Mouse (Mus musculus) liver, embryonic 11.5 days (tissue): ENCODE measurements around the gene Cacnb1. TPM values are rescaled to one million over a fixed set of nuclear protein-coding genes. Genes with fewer than 3 reads are reported as not detected.

Experiments
- ATAC-seq: fragments of 200-750 bp; cut with Nextera tagmentation; replicated peaks from 2 replicates; pipeline ENCODE4 v1.8.0; 2017; ENCODE audit warnings: moderate number of reproducible peaks, mild to moderate bottlenecking, moderate TSS enrichment, moderate library complexity; ENCODE audit not compliant: low FRiP score
- DNase-seq: peaks from one replicate; pipeline ENCODE4 v3.0.0-alpha.2; 2017; ENCODE audit warnings: low spot score
- H3K27ac ChIP-seq: fragments of 300-500 bp; sonication (generic); 2 replicates; pipeline ENCODE4 v1.5.1; 2014; ENCODE audit warnings: mild to moderate bottlenecking, low read depth, low read length, control low read depth
- H3K27me3 ChIP-seq: fragments of 300-500 bp; sonication (generic); replicated peaks from 2 replicates; pipeline ENCODE4 v1.6.1; 2014; ENCODE audit warnings: low read length, mixed read lengths; ENCODE audit not compliant: control insufficient read depth, insufficient read depth
- H3K36me3 ChIP-seq: fragments of 300-500 bp; sonication (generic); 2 replicates; pipeline ENCODE4 v1.6.1; 2014; ENCODE audit warnings: mild to moderate bottlenecking, low read length, moderate library complexity, mixed read lengths; ENCODE audit not compliant: control insufficient read depth, insufficient read depth
- H3K4me1 ChIP-seq: fragments of 300-500 bp; sonication (generic); replicated peaks from 2 replicates; pipeline ENCODE4 v1.6.1; 2014; ENCODE audit warnings: low read length, mixed read lengths; ENCODE audit not compliant: control insufficient read depth, insufficient read depth
- H3K4me2 ChIP-seq: fragments of 300-500 bp; sonication (generic); 2 replicates; pipeline ENCODE4 v1.6.1; 2014; ENCODE audit warnings: mild to moderate bottlenecking, control low read depth, moderate library complexity
- H3K4me3 ChIP-seq: fragments of 300-500 bp; sonication (generic); 2 replicates; pipeline ENCODE4 v1.5.1; 2014; ENCODE audit warnings: low read depth, low read length, control low read depth
- H3K9ac ChIP-seq: fragments of 300-500 bp; sonication (generic); 2 replicates; pipeline ENCODE4 v1.6.1; 2014; ENCODE audit warnings: low read depth, low read length, control low read depth
- H3K9me3 ChIP-seq: fragments of 300-500 bp; sonication (generic); 2 replicates; pipeline ENCODE4 v1.6.1; 2016; ENCODE audit warnings: low read length, inconsistent platforms, mixed read lengths; ENCODE audit not compliant: control insufficient read depth
- WGBS: fragments of 180-500 bp; shearing (Covaris S2); extraction: QIAGEN DNeasy Blood & Tissue Kit; methylation state at CpG from one replicate; pipeline ENCODE4 v1.1.7; 2014; 5-methylcytosine and 5-hydroxymethylcytosine counted together
- microRNA-seq: library from miRNA; unstranded; fragments of <30 nt; microRNA quantifications from one replicate; pipeline ENCODE4, GENCODE M21; 2017; ENCODE audit warnings: borderline number of aligned reads
- polyA plus RNA-seq: library from polyadenylated mRNA; unstranded; fragments of >200 nt; fragmentation: Nextera tagmentation; extraction: Ambion mirVana; gene quantifications from 2 replicates; pipeline ENCODE4 v1.2.1, GENCODE M21; 2014

Gene Cacnb1
- polyA plus RNA-seq, 1 experiment from 2014 or later: 2.2 TPM

DNA sequence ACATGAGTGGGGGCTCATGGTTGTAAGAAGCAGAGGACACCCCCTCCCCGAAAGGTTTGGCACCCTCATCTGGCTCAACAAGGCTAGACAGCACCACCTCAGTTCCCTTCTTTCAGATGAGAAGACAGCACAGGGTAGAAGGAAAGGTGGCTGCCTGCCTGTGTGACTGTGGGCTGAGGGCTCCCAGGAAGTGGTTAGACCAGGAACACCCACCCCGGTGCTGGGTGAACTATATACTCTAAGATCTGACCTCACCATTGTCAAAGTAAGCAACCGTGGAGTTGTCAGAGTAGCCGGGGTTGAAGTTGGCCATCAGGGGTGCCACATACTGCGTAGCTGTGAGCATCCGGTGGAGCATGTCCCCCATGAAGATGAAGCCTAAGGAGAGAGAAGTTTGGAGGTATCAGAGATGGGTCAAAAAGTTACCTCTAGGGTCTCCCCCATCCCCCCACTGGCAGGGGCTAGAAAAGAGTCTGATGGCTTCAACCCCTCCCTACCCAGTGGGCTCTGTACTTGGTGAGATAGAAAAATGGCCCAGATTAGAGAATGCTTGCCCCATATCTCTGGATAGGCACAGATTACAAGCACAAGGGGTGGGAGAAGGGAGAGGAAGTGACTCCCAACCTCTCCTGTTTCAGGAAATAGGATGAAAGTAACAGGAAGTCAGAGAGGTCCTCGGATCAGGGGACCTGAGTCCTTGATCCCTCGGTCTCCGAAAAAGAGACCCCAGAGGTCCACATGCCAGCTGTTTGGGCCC lies 67.5 kb downstream of the Cacnb1 start:
- no peak for ATAC-seq

DNA sequence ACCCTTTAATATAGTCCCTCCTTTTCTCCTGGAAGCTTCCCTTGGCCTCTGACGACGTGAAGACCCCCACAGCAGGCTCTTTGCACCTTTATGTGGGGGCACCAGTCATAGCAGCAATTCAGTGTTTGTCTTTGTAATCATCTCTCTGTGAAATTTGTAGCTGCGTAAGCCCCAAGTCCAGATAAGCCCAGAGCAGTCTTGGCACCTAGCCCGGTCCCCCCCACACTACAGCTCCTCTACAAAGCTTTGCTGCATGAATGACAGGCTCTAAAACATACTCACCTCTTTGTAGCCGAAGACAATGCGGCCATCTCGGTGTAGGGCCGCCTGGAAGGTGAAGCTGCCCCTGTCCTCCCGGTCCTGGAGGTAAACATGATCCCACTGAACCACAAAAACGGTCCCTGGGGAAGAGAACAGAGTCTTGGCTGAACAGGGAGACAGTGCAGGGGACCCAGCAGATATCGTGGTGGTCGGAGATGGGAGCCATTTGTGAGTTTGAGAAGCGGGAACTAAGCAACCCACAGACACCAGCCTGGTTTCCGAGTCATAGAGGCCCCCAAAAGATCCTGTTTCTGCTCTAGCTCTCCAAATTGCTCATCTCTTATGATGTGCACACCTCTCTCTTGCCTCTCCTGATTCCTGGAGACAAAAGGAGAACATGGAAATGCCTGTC lies 68.2 kb downstream of the Cacnb1 start:
- H3K4me2 ChIP-seq: no peak overlapping the region
- peaks cover 8% of the 10 kb centered on the region for H3K4me1 ChIP-seq
- H3K27me3 ChIP-seq: no peaks in the 10 kb centered on the region; the same call in 1 of the 2 replicates
- H3K27ac ChIP-seq: no peak overlapping the region
- ATAC-seq (no peak), DNase-seq (no peak)
- H3K4me3 ChIP-seq: no peak overlapping the region
- H3K9ac ChIP-seq: no peak overlapping the region; the same call in 1 of the 2 replicates
- H3K36me3 ChIP-seq: no peaks in the 10 kb centered on the region
- WGBS: 63% methylated on average over 14 of the region's 14 CpGs
- H3K9me3 ChIP-seq: no peaks in the 10 kb centered on the region

More for the DNA sequence above, 67.5 kb downstream of the Cacnb1 start:
- H3K9me3 ChIP-seq: no peaks in the 10 kb centered on the region
- WGBS: 66% methylated on average over 9 of the region's 9 CpGs
- no peak overlapping the region for H3K27ac ChIP-seq
- no peak overlapping the region for H3K4me2 ChIP-seq
- H3K27me3 ChIP-seq: no peaks in the 10 kb centered on the region; the same call in 1 of the 2 replicates
- DNase-seq: no peak
- H3K4me3 ChIP-seq: no peak overlapping the region
- no peaks in the 10 kb centered on the region for H3K36me3 ChIP-seq
- H3K4me1 ChIP-seq: peaks cover 4% of the 10 kb centered on the region
- H3K9ac ChIP-seq: no peak overlapping the region

DNA sequence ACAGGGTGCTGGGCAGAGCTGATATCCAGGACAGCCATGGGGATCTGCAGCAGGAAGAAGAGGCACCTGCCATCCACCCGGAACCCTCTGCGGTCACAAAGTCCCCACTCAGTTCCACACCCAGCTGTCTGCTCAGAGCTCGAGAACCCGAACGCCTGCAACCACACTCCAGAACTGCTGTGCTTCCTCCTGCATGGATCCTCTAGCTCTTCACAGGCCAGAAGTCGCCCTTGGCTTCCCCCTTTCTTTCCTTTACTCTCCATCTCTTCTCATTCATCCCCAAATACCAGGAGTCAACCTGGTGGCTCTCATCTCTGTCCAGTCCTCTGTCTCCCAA lies 68.9 kb downstream of the Cacnb1 start:
- no peak overlapping the region for H3K9ac ChIP-seq
- no peak overlapping the region for H3K4me3 ChIP-seq
- H3K36me3 ChIP-seq: no peaks in the 10 kb centered on the region
- H3K9me3 ChIP-seq: no peaks in the 10 kb centered on the region
- no peak overlapping the region for H3K27ac ChIP-seq
- ATAC-seq (no peak), DNase-seq (no peak)
- H3K4me2 ChIP-seq: no peak overlapping the region
- 90% methylated on average over 6 of the region's 6 CpGs for WGBS
- H3K27me3 ChIP-seq: no peaks in the 10 kb centered on the region; the same call in 1 of the 2 replicates
- H3K4me1 ChIP-seq: peaks cover 12% of the 10 kb centered on the region

DNA sequence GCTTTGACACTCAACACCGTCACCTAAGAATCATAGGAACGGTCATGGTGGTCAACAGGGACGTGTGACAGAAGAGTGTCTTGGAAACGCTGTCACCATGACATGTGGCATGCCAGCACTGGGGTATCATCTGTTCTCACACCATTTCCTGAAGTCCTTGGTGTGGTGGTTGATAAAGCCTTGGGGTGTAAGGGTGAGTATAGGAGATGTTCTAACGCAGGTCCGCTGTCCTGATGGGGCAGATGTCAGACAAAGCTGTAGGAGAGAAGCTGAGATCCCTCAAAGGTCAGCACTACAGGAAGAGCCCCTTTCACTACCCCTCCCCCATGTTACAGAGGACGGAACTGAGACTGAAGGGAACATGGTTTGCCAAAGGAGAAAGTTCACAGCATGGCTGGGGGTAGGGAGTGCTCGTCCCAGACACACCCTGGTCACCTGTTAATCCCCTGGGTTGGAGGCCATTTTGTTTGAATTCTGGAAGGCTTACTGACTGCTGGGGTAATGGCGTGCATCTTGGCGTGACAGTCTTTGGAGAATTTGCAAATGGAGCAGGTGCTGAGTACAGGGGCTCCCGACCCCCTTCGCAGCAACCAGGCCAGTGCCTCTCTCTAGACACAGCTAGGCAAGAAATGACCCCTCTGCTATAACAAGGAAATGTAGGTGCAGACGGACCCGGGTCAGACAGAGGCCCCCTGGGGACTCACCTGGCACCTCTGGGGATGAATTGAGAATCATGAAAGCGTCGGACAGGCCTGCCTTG lies 69.5 kb downstream of the Cacnb1 start:
- ATAC-seq (no peak), DNase-seq (no peak)
- Histone ChIP-seq H3K36me3 (no peaks in the 10 kb centered on the region), H3K4me3 (no peak overlapping the region), H3K9ac (no peak overlapping the region), H3K9me3 (no peaks in the 10 kb centered on the region), H3K4me2 (no peak overlapping the region), H3K27ac (no peak overlapping the region), H3K27me3 (no peaks in the 10 kb centered on the region; the same call in 1 of the 2 replicates), H3K4me1 (peaks cover 12% of the 10 kb centered on the region)
- 77% methylated on average over 16 of the region's 16 CpGs for WGBS

DNA sequence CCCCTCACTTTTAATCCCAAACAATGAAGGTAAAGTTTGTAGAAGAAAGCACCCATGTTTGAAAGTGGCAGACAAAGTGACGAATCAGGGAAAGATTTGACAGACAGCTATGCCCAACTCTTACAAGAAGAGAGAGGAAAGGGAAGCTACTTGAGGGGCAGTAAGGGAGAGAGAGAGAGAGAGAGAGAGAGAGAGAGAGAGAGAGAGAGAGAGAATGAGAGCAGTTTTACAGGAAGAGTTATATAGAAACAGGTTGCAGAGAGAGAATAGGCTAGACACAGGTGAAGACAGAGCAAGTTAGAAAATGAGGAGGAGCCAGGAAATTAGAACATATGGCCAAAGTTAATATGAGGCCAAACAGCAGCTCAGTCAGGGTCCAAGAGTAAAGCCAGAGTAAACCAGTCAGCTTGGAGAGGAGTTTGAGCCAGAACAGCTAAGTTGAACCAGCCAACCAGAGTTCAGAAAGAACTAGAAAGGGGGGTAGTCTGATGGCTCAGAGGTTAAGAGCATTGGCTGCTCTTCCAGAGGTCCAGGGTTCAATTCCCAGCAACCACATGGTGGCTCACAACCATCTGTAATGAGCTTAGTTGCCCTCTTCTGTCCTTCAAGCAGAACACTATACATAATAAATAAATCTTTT lies 70.3 kb downstream of the Cacnb1 start:
- Histone ChIP-seq H3K36me3 (no peaks in the 10 kb centered on the region), H3K4me3 (no peak overlapping the region), H3K27ac (no peak overlapping the region), H3K4me1 (peaks cover 12% of the 10 kb centered on the region), H3K4me2 (no peak overlapping the region), H3K9me3 (no peaks in the 10 kb centered on the region), H3K27me3 (no peaks in the 10 kb centered on the region; the same call in 1 of the 2 replicates), H3K9ac (no peak overlapping the region)
- DNase-seq (no peak), ATAC-seq (no peak)
- 80% methylated on average over 1 of the region's 1 CpGs for WGBS

Small RNAs within 50 kb of the gene (microRNA-seq; reads per million reads assigned to microRNA genes)
- not detected for gene Gm27597

Other genes starting within 250 kb of the Cacnb1 start
- gene 1700001P01Rik, start 247.1 kb downstream of the Cacnb1 start, polyA plus RNA-seq: 0.64 TPM in 1 of 2 replicates, not detected in the other
- gene Rpl23, start 240.6 kb downstream of the Cacnb1 start, polyA plus RNA-seq: 756 and 842 TPM in 2 replicates
- 54.7 and 55.3 TPM in 2 replicates for gene Lasp1, start 224.0 kb downstream of the Cacnb1 start, polyA plus RNA-seq
- 3.7 and 5.4 TPM in 2 replicates for gene B230217C12Rik, start 182.3 kb downstream of the Cacnb1 start, polyA plus RNA-seq
- gene Fbxo47, start 138.9 kb downstream of the Cacnb1 start, polyA plus RNA-seq: 1.1 TPM in 2 replicates
- 0.47 and 0.77 TPM in 2 replicates for gene Plxdc1, start 36.6 kb downstream of the Cacnb1 start, polyA plus RNA-seq
- gene Arl5c, start 26.9 kb downstream of the Cacnb1 start, polyA plus RNA-seq: 24.0 and 31.2 TPM in 2 replicates
- 1,333 and 1,422 TPM in 2 replicates for gene Rpl19, start 3.7 kb upstream of the Cacnb1 start, polyA plus RNA-seq
- 0.22 and 0.43 TPM in 2 replicates for gene Stac2, start 30.4 kb upstream of the Cacnb1 start, polyA plus RNA-seq
- 10.8 and 13.8 TPM in 2 replicates for gene Fbxl20, start 127.4 kb upstream of the Cacnb1 start, polyA plus RNA-seq
- 61.1 and 61.4 TPM in 2 replicates for gene Med1, start 170.3 kb upstream of the Cacnb1 start, polyA plus RNA-seq
- gene Cdk12, start 180.0 kb upstream of the Cacnb1 start, polyA plus RNA-seq: 9.8 and 13.5 TPM in 2 replicates